Mouse (Mus musculus) erythroid progenitor cell, adult 5-6 weeks (primary cell): ENCODE data around the gene Rasgef1b. TPM values are rescaled to one million over a fixed set of nuclear protein-coding genes. Genes with fewer than 3 reads are reported as not detected.
A peak's percentile ranks its signal among the peaks of the same experiment; 100 is the strongest.

Experiments
- ATAC-seq: replicated peaks from 2 replicates; pipeline ENCODE4 v1.8.0; 2016; ENCODE audit warnings: moderate number of reproducible peaks, mild to moderate bottlenecking, moderate TSS enrichment, inconsistent platforms; ENCODE audit not compliant: poor library complexity, low FRiP score, severe bottlenecking
- total RNA-seq, 2 experiments: library from RNA; stranded (forward) in 1 of 2; stranded (reverse) in 1 of 2; fragments of 150-400 nt in 1 of 2; fragments of 186-747, 209-891 nt in 1 of 2; gene quantifications; 2 replicates each; pipeline versions ENCODE4 v1.2.3 to v1.2.4; 2015 to 2017; ENCODE audit warnings: low replicate concordance in 2 of 2

Rasgef1b gene
- total RNA-seq, 2 experiments from 2014 or later = 0.42 TPM; not detected in 1

- ATAC-seq = no peak
Measured at GRCm38 (mm10) chr5:99279016-99279757, 449.7 kb downstream of the Rasgef1b start.

- ATAC-seq = no peak
Measured at GRCm38 (mm10) chr5:99278364-99278763, 450.5 kb downstream of the Rasgef1b start.

DNA sequence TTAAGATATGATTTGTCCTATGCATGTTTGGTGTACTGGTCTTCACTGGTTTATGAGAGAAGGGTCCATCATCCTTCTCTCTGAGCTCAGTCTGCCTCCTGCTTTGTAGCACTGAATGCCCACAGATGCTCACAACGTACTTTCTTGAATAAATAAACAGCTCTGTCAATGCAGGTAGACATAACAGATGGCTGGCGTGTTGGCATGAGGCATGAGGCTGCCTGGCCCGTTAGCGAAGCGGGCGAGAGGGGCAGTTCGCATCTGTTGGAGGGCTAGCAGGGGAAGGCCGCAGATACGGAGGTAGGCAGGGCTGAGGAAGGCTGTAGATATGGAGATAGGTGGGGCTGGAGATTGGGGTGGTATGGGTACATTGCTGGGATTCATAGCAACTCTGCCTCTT is 451.3 kb downstream of the Rasgef1b start:
- ATAC-seq = no peak

DNA sequence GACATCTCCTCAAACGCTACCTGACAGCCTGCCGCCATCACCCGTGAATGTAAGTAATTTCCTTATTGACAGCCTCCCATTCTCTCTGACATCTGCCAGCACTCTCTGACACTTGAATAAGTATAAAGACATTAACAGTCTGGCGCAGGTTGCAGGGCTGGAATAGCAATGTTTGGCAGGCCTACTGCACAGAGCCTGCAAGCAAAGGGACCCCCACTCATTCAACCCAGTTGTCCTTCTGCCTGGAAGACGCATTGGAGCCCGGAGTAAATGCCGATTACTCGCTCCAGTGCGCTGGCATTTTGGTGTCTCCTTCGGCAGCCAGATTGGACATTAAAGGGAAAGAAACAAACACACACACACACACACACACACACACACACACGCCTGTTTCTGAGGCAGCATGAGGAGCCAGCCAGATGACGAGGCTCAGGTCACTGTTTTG is 454.7 kb downstream of the Rasgef1b start:
- no peak for ATAC-seq

GRCm38 (mm10) chr5:99271531-99271930 is 457.3 kb downstream of the Rasgef1b start:
- no peak for ATAC-seq

- ATAC-seq = no peak
Measured at GRCm38 (mm10) chr5:99269131-99269530, 459.7 kb downstream of the Rasgef1b start.

GRCm38 (mm10) chr5:99267338-99267737 is 461.5 kb downstream of the Rasgef1b start:
- ATAC-seq = no peak

- ATAC-seq = no peak
Measured at GRCm38 (mm10) chr5:99266301-99266700, 462.6 kb downstream of the Rasgef1b start.

- ATAC-seq = no peak
Measured at GRCm38 (mm10) chr5:99262197-99262920, 466.5 kb downstream of the Rasgef1b start.

GRCm38 (mm10) chr5:99261121-99261724 is 467.6 kb downstream of the Rasgef1b start:
- no peak for ATAC-seq

GRCm38 (mm10) chr5:99258003-99258500 is 470.8 kb downstream of the Rasgef1b start:
- ATAC-seq = no peak

DNA sequence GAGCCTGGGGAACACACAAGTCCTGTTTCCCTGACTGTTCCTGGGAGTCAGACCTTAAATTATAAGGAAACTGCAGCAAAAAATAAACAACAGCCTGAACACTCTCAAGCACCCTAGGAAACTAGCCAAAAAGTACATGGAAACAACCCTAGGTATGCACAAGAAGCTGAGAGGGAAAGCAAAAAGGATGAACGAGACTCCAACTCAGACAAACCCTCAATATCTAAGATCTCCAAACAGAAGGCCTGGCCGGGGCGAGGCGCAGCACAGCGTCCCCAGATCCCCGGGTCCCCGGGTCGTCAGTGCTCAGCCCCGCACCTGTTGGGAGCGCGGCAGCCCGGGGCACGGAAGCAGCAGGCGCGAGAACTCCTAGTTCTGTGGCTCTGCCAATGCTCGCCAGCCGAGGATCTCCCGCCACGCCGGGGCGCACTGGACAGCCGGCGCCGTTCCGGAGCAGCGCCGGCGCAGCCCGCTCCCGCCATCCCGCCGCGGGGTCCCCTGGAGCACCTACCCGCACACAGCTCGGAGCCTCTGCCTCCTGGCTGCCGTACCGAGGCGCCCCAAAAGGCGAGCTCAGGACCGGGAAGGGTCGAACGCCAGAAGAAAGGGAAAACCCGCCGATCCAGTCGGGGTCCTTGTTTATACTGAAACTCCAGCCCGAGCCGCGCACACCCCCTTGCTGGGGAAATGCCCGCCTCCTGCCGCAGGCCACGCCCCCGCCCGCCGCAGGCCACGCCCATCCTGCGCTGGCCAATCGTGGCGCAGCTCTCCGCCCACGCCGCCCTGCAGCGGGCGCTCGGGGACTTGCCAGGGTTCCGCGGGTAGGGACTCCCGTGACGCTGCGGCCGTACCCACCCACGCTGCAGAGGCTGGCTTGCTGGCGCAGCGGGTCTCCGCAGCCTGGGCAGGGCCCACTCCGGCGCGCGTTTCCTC is 476.4 kb downstream of the Rasgef1b start:
- peak; percentile 89 for ATAC-seq

GRCm38 (mm10) chr5:99251379-99252202 is 477.3 kb downstream of the Rasgef1b start:
- ATAC-seq = no peak

GRCm38 (mm10) chr5:99250820-99251219 is 478.0 kb downstream of the Rasgef1b start:
- no peak for ATAC-seq

GRCm38 (mm10) chr5:99248501-99248900 is 480.4 kb downstream of the Rasgef1b start:
- no peak for ATAC-seq

DNA sequence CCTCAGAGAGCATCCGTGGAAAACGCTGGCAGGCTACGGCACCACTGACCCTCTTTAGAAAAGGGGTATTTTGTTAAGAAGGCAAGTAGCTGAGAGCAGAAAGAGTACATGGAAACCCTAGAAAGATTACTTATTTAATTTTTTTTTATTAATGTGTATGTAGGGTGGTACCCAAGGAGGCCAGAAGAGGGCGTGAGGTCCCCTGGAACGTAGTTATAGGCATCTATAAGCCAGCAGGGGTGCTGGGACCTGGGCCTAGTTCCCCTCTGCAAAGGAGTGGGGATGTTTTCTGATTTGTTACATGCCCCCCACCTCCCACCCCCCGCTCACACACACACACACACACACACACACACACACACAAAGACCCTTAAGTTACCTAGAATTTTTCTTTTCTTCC is 480.9 kb downstream of the Rasgef1b start:
- ATAC-seq = no peak

GRCm38 (mm10) chr5:99247441-99247840 is 481.4 kb downstream of the Rasgef1b start:
- ATAC-seq = no peak

DNA sequence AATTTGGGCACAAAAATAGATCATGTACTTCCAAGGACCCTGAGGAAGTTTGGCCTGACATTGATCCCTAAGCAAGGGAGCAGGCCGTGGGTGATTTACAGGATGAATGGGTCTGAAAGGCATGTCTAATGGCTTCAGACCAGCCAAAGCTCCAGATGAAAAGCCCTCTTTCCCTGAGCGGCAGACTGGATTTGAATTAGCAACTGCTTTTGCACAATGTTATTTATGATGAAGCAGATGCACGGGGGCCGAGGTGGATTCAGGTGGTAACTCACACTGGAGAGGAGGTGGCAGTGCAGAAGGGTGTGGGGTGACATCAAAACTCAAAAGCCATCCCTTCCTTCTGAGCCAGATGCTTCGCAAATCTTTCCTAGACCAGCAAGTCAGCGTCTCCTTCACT is 481.9 kb downstream of the Rasgef1b start:
- ATAC-seq = no peak
